Mouse (Mus musculus): ENCODE measurements around the gene S100a13. TPM values are rescaled to one million over a fixed set of nuclear protein-coding genes. Genes with fewer than 3 reads are reported as not detected.

Gene S100a13
- polyA plus RNA-seq, 1 experiment from 2014 or later: 159 TPM

DNA sequence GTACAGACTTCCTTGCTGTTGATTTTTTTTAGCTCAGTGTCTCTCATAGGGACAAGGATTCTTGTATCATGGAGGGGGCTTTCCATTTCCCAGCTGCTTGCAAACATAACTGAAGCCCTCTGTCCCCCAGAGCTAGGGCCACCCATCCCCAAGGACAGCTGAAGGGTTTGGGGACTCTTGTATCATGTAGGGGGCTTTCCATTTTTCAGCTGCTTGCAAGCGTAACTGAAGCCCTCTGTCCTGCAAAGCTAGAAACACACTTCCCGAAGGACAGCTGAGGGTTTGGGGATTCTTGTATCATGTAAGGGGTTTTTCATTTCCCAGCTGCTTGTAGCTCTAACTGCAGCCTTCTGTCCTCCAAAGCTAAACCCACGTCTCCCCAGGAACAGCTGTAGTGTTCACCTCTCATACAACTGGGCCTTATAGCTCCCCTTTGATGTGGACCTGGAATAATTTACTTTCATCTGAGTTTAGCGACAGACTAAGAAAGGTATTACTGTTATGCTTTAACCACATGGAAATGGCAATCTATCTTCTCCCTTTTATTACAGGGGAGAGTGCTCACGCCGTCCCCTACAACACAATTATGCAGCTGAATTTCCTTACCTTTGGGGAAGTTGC is 45.9 kb downstream of the S100a13 start, which contains the start of gene S100a3:
TSS of gene S100a3 (plus strand) at position 571 of the 621 bp plus-strand sequence.
- Histone ChIP-seq H3K9ac (replicated peaks; ENCODE audit: low read depth) (no peak within 1 kb of the TSS), H3K9me3 (ENCODE audit: low read length) (no peaks in the 10 kb centered on the region), H3K27ac (ENCODE audit: low read length) (no peak within 1 kb of the TSS), H3K36me3 (ENCODE audit: insufficient read depth, low read length) (no peaks in the 10 kb centered on the region), H3K4me2 (replicated peaks; ENCODE audit: low read depth, low read length) (no peak within 1 kb of the TSS), H3K27me3 (replicated peaks; ENCODE audit: insufficient read depth, low read length) (no peaks in the 10 kb centered on the region), H3K4me3 (ENCODE audit: low read depth, low read length) (no peak within 1 kb of the TSS), H3K4me1 (ENCODE audit: insufficient read depth, low read depth, low read length) (no peaks in the 10 kb centered on the region)
- DNase-seq (ENCODE audit: low spot score) (no peak), ATAC-seq (no peak)
- WGBS: 83% methylated on average over 6 of the region's 6 CpGs
- no peak for TF ChIP-seq CTCF (IDR thresholded peaks at IDR 0.05)
- TF ChIP-seq EP300 (IDR thresholded peaks at IDR 0.05): no peak

Other genes starting within 250 kb of the S100a13 start
- gene Dennd4b, start 249.2 kb upstream of the S100a13 start, polyA plus RNA-seq (2015; fragmentation: Nextera tagmentation; extraction: Ambion mirVana): 2.3 and 2.7 TPM in 2 replicates
- 9.2 and 10.1 TPM in 2 replicates for gene Gatad2b, start 221.3 kb upstream of the S100a13 start, polyA plus RNA-seq (2015; fragmentation: Nextera tagmentation; extraction: Ambion mirVana)
- 16.0 and 18.0 TPM in 2 replicates for gene Slc27a3, start 124.5 kb upstream of the S100a13 start, polyA plus RNA-seq (2015; fragmentation: Nextera tagmentation; extraction: Ambion mirVana)
- 10.6 and 13.9 TPM in 2 replicates for gene Ints3, start 80.8 kb upstream of the S100a13 start, polyA plus RNA-seq (2015; fragmentation: Nextera tagmentation; extraction: Ambion mirVana)
- gene Npr1, start 48.6 kb upstream of the S100a13 start, polyA plus RNA-seq (2015; fragmentation: Nextera tagmentation; extraction: Ambion mirVana): 30.0 and 35.8 TPM in 2 replicates
- 58.4 and 65.8 TPM in 2 replicates for gene Ilf2, start 38.3 kb upstream of the S100a13 start, polyA plus RNA-seq (2015; fragmentation: Nextera tagmentation; extraction: Ambion mirVana)
- 97.9 and 101 TPM in 2 replicates for gene Snapin, start 23.4 kb upstream of the S100a13 start, polyA plus RNA-seq (2015; fragmentation: Nextera tagmentation; extraction: Ambion mirVana)
- gene Chtop, start 4.9 kb upstream of the S100a13 start, polyA plus RNA-seq (2015; fragmentation: Nextera tagmentation; extraction: Ambion mirVana): 85.8 and 87.8 TPM in 2 replicates
- 289 and 309 TPM in 2 replicates for gene S100a1, start within 50 bp of the S100a13 start, polyA plus RNA-seq (2015; fragmentation: Nextera tagmentation; extraction: Ambion mirVana)
- 77.5 and 100 TPM in 2 replicates for gene S100a14, start 12.4 kb downstream of the S100a13 start, polyA plus RNA-seq (2015; fragmentation: Nextera tagmentation; extraction: Ambion mirVana)
- gene S100a16, start 22.8 kb downstream of the S100a13 start, polyA plus RNA-seq (2015; fragmentation: Nextera tagmentation; extraction: Ambion mirVana): 368 and 387 TPM in 2 replicates
- 1.1 and 2.1 TPM in 2 replicates for gene S100a3, start 46.1 kb downstream of the S100a13 start, polyA plus RNA-seq (2015; fragmentation: Nextera tagmentation; extraction: Ambion mirVana)
- 0.66 TPM in 1 of 2 replicates, not detected in the other for gene S100a2, start 75.8 kb downstream of the S100a13 start, polyA plus RNA-seq (2015; fragmentation: Nextera tagmentation; extraction: Ambion mirVana)
- gene Gm42674, start 87.5 kb downstream of the S100a13 start, polyA plus RNA-seq (2015; fragmentation: Nextera tagmentation; extraction: Ambion mirVana): not detected in 2 replicates
- 18.4 and 24.3 TPM in 2 replicates for gene S100a4, start 89.3 kb downstream of the S100a13 start, polyA plus RNA-seq (2015; fragmentation: Nextera tagmentation; extraction: Ambion mirVana)
- gene S100a5, start 94.1 kb downstream of the S100a13 start, polyA plus RNA-seq (2015; fragmentation: Nextera tagmentation; extraction: Ambion mirVana): not detected in 2 replicates
- 1,618 and 1,721 TPM in 2 replicates for gene S100a6, start 98.4 kb downstream of the S100a13 start, polyA plus RNA-seq (2015; fragmentation: Nextera tagmentation; extraction: Ambion mirVana)
- 0.08 and 0.27 TPM in 2 replicates for gene S100a7a, start 139.6 kb downstream of the S100a13 start, polyA plus RNA-seq (2015; fragmentation: Nextera tagmentation; extraction: Ambion mirVana)
- 332 and 333 TPM in 2 replicates for gene S100a8, start 154.5 kb downstream of the S100a13 start, polyA plus RNA-seq (2015; fragmentation: Nextera tagmentation; extraction: Ambion mirVana)
- gene S100a9, start 181.3 kb downstream of the S100a13 start, polyA plus RNA-seq (2015; fragmentation: Nextera tagmentation; extraction: Ambion mirVana): 207 and 215 TPM in 2 replicates
- not detected in 2 replicates for gene Pglyrp4, start 212.5 kb downstream of the S100a13 start, polyA plus RNA-seq (2015; fragmentation: Nextera tagmentation; extraction: Ambion mirVana)

Data from lung, postnatal 0 days (tissue).